Mouse (Mus musculus) liver, embryonic 11.5 days (tissue): ENCODE results near the gene Adamts7. TPM values are rescaled to one million over a fixed set of nuclear protein-coding genes. Genes with fewer than 3 reads are reported as not detected.

ENCODE experiments used
- ATAC-seq: fragments of 200-750 bp; cut with Nextera tagmentation; replicated peaks from 2 replicates; pipeline ENCODE4 v1.8.0; 2017; ENCODE audit warnings: moderate number of reproducible peaks, mild to moderate bottlenecking, moderate TSS enrichment, moderate library complexity; ENCODE audit not compliant: low FRiP score
- DNase-seq: peaks from one replicate; pipeline ENCODE4 v3.0.0-alpha.2; 2017; ENCODE audit warnings: low spot score
- H3K27ac ChIP-seq: fragments of 300-500 bp; sonication (generic); 2 replicates; pipeline ENCODE4 v1.5.1; 2014; ENCODE audit warnings: mild to moderate bottlenecking, low read depth, low read length, control low read depth
- H3K27me3 ChIP-seq: fragments of 300-500 bp; sonication (generic); replicated peaks from 2 replicates; pipeline ENCODE4 v1.6.1; 2014; ENCODE audit warnings: low read length, mixed read lengths; ENCODE audit not compliant: control insufficient read depth, insufficient read depth
- H3K36me3 ChIP-seq: fragments of 300-500 bp; sonication (generic); 2 replicates; pipeline ENCODE4 v1.6.1; 2014; ENCODE audit warnings: mild to moderate bottlenecking, low read length, moderate library complexity, mixed read lengths; ENCODE audit not compliant: control insufficient read depth, insufficient read depth
- H3K4me1 ChIP-seq: fragments of 300-500 bp; sonication (generic); replicated peaks from 2 replicates; pipeline ENCODE4 v1.6.1; 2014; ENCODE audit warnings: low read length, mixed read lengths; ENCODE audit not compliant: control insufficient read depth, insufficient read depth
- H3K4me2 ChIP-seq: fragments of 300-500 bp; sonication (generic); 2 replicates; pipeline ENCODE4 v1.6.1; 2014; ENCODE audit warnings: mild to moderate bottlenecking, control low read depth, moderate library complexity
- H3K4me3 ChIP-seq: fragments of 300-500 bp; sonication (generic); 2 replicates; pipeline ENCODE4 v1.5.1; 2014; ENCODE audit warnings: low read depth, low read length, control low read depth
- H3K9ac ChIP-seq: fragments of 300-500 bp; sonication (generic); 2 replicates; pipeline ENCODE4 v1.6.1; 2014; ENCODE audit warnings: low read depth, low read length, control low read depth
- H3K9me3 ChIP-seq: fragments of 300-500 bp; sonication (generic); 2 replicates; pipeline ENCODE4 v1.6.1; 2016; ENCODE audit warnings: low read length, inconsistent platforms, mixed read lengths; ENCODE audit not compliant: control insufficient read depth
- WGBS: fragments of 180-500 bp; shearing (Covaris S2); extraction: QIAGEN DNeasy Blood & Tissue Kit; methylation state at CpG from one replicate; pipeline ENCODE4 v1.1.7; 2014; 5-methylcytosine and 5-hydroxymethylcytosine counted together
- polyA plus RNA-seq: library from polyadenylated mRNA; unstranded; fragments of >200 nt; fragmentation: Nextera tagmentation; extraction: Ambion mirVana; gene quantifications from 2 replicates; pipeline ENCODE4 v1.2.1, GENCODE M21; 2014

The Adamts7 gene
- polyA plus RNA-seq, 1 experiment from 2014 or later: 3.2 TPM

- Histone ChIP-seq H3K4me3 (no peak overlapping the region), H3K27ac (no peak overlapping the region), H3K9me3 (no peaks in the 10 kb centered on the region), H3K4me1 (no peaks in the 10 kb centered on the region), H3K27me3 (no peaks in the 10 kb centered on the region), H3K9ac (no peak overlapping the region), H3K36me3 (peaks cover 29% of the 10 kb centered on the region), H3K4me2 (no peak overlapping the region)
- 50% methylated on average over 2 of the region's 2 CpGs for WGBS
- ATAC-seq (peak; percentile 58), DNase-seq (peak; percentile 74)
Observed at GRCm38 (mm10) chr9:90206500-90206899, 43.6 kb downstream of the Adamts7 start.

GRCm38 (mm10) chr9:90207808-90208207 is 44.9 kb downstream of the Adamts7 start:
- H3K36me3 ChIP-seq: peaks cover 29% of the 10 kb centered on the region
- no peaks in the 10 kb centered on the region for H3K9me3 ChIP-seq
- H3K27me3 ChIP-seq: no peaks in the 10 kb centered on the region
- no peak for DNase-seq
- WGBS: 84% methylated on average over 8 of the region's 8 CpGs
- H3K27ac ChIP-seq: no peak overlapping the region
- no peaks in the 10 kb centered on the region for H3K4me1 ChIP-seq
- H3K4me3 ChIP-seq: no peak overlapping the region
- H3K4me2 ChIP-seq: no peak overlapping the region
- ATAC-seq: no peak
- no peak overlapping the region for H3K9ac ChIP-seq

- H3K4me3 ChIP-seq: no peak overlapping the region
- DNase-seq (no peak), ATAC-seq (no peak)
- whole genome bisulfite sequencing: 85% methylated on average over 6 of the region's 6 CpGs
- H3K27me3 ChIP-seq: no peaks in the 10 kb centered on the region
- H3K27ac ChIP-seq: no peak overlapping the region
- no peaks in the 10 kb centered on the region for H3K9me3 ChIP-seq
- H3K36me3 ChIP-seq: peaks cover 31% of the 10 kb centered on the region
- no peak overlapping the region for H3K4me2 ChIP-seq
- H3K4me1 ChIP-seq: no peaks in the 10 kb centered on the region
- H3K9ac ChIP-seq: no peak overlapping the region
Observed at GRCm38 (mm10) chr9:90208655-90209054, 45.8 kb downstream of the Adamts7 start.

GRCm38 (mm10) chr9:90213127-90213526 is 50.3 kb downstream of the Adamts7 start:
- WGBS: 91% methylated on average over 3 of the region's 3 CpGs
- ATAC-seq (no peak), DNase-seq (no peak)
- Histone ChIP-seq H3K4me3 (no peak overlapping the region), H3K4me1 (0 out of 2 replicates have a peak, but pooled peaks cover 3% of the 10 kb centered on the region), H3K9ac (no peak overlapping the region), H3K36me3 (peaks cover 18% of the 10 kb centered on the region), H3K27ac (no peak overlapping the region), H3K4me2 (no peak overlapping the region), H3K9me3 (no peaks in the 10 kb centered on the region), H3K27me3 (no peaks in the 10 kb centered on the region)

- 0 out of 2 replicates have a peak, but pooled peaks cover 3% of the 10 kb centered on the region for H3K4me1 ChIP-seq
- no peak for DNase-seq
- WGBS: 75% methylated on average over 11 of the region's 11 CpGs
- peaks cover 11% of the 10 kb centered on the region; the same call in 1 of the 2 replicates for H3K36me3 ChIP-seq
- no peak overlapping the region for H3K4me2 ChIP-seq
- no peaks in the 10 kb centered on the region for H3K9me3 ChIP-seq
- ATAC-seq: no peak
- no peak overlapping the region for H3K27ac ChIP-seq
- H3K27me3 ChIP-seq: no peaks in the 10 kb centered on the region
- H3K9ac ChIP-seq: no peak overlapping the region
- no peak overlapping the region for H3K4me3 ChIP-seq
Observed at GRCm38 (mm10) chr9:90216259-90217001, 53.6 kb downstream of the Adamts7 start.

GRCm38 (mm10) chr9:90217501-90217900 is 54.6 kb downstream of the Adamts7 start:
- Histone ChIP-seq H3K27ac (no peak overlapping the region), H3K9ac (no peak overlapping the region), H3K4me1 (0 out of 2 replicates have a peak, but pooled peaks cover 3% of the 10 kb centered on the region), H3K4me2 (no peak overlapping the region), H3K4me3 (no peak overlapping the region), H3K36me3 (peaks cover 14% of the 10 kb centered on the region; the same call in 1 of the 2 replicates), H3K27me3 (no peaks in the 10 kb centered on the region), H3K9me3 (no peaks in the 10 kb centered on the region)
- DNase-seq (no peak), ATAC-seq (no peak)
- WGBS: 61% methylated on average over 4 of the region's 4 CpGs

GRCm38 (mm10) chr9:90222275-90222674 is 59.4 kb downstream of the Adamts7 start:
- Histone ChIP-seq H3K27me3 (no peaks in the 10 kb centered on the region), H3K27ac (no peak overlapping the region), H3K9me3 (no peaks in the 10 kb centered on the region), H3K4me1 (no peaks in the 10 kb centered on the region), H3K4me3 (no peak overlapping the region), H3K4me2 (no peak overlapping the region), H3K36me3 (peaks cover 21% of the 10 kb centered on the region; the same call in 1 of the 2 replicates), H3K9ac (no peak overlapping the region)
- DNase-seq: no peak
- WGBS: 84% methylated on average over 3 of the region's 3 CpGs
- no peak for ATAC-seq

GRCm38 (mm10) chr9:90226081-90226741 is 63.3 kb downstream of the Adamts7 start:
- no peak overlapping the region for H3K27ac ChIP-seq
- no peaks in the 10 kb centered on the region for H3K27me3 ChIP-seq
- no peaks in the 10 kb centered on the region for H3K4me1 ChIP-seq
- 86% methylated on average over 21 of the region's 21 CpGs for WGBS
- no peak overlapping the region for H3K9ac ChIP-seq
- no peak for DNase-seq
- H3K4me2 ChIP-seq: no peak overlapping the region
- H3K36me3 ChIP-seq: peaks cover 17% of the 10 kb centered on the region; the same call in 1 of the 2 replicates
- no peak overlapping the region for H3K4me3 ChIP-seq
- no peaks in the 10 kb centered on the region for H3K9me3 ChIP-seq
- no peak for ATAC-seq
